Mouse (Mus musculus) left cerebral cortex, adult 8-10 months (tissue): ENCODE results near the gene 1700037H04Rik. TPM values are rescaled to one million over a fixed set of nuclear protein-coding genes. Genes with fewer than 3 reads are reported as not detected.
A peak's percentile ranks its signal among the peaks of the same experiment; 100 is the strongest.

Experiments
- DNase-seq, 2 experiments: peaks; one replicate each; pipeline ENCODE4 v3.0.0; 2022; ENCODE audit warnings: low spot score in 2 of 2
- total RNA-seq, 4 experiments: library from RNA; stranded (reverse); gene quantifications; 2 replicates each; pipeline ENCODE4 v1.2.4; 2022

Gene 1700037H04Rik
- 10 to 100 TPM; 84.5 to 96.9 (median 92.6) TPM for total RNA-seq

DNA sequence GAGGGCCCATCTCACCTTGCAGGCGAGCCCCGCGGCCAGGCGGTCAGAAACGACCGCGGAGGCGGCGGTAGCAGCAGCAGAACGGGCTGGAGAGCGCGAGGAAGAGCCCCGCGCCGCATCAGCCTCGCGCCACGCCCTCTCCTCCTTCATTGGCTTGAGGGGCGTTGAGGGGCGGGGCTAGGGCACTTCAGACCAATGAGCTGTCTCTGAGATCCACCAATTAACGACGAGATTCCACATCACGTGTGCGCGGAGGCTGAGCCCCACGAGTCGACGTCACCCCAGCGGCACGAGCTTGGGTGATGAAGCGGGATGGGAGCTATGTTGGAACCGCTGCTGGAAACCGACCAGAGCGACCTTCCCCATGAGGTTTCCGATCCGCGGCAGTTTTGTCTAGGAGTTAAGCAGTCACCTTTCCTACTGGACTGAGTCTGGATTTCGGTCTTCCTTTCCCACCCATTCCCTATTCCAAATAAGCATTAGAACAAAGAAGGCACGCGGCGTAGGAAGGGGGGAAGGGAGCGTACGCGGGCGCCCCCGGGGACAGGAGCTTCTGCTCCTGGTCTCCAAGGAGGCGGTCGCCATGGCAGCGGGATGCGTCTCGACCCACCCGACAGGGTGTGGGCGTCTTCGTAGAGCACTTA lies at the start of gene 1700037H04Rik:
1700037H04Rik (minus strand) TSS at position 144 of the 644 bp plus-strand sequence.
- peak; percentile 82 to 97 for DNase-seq

DNA sequence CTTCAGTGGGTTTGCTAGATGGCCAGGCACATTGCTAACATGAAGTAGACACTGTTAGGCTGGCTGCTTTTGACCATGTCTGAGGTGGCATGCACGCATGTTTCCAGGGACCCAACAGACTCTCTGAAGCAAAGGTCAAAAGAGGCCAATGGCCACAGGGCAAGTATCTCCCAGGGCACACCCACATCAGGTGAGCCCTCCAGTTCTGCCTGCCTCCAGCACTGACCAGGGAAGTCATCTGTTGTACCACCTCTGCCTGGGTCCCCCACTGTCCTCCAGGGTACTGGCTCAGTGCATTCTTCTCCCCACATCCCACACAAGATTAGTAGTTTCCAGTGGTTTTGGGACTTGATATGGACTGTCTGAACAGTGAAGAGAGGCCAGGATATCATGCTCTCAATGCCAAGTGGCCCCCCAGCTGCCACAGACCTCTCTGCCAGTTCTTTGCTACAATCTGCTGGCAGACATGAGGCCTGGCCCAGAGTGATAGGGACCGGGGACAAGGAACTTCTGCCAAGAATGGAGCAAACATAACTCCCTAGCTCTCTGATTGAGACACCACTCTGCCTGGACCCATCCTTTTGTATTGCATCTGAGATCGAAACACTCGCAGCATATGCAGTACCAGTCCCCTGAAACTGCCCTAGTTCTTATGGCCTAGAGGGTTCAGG lies 49.4 kb upstream of the 1700037H04Rik start:
- no peak for DNase-seq

DNA sequence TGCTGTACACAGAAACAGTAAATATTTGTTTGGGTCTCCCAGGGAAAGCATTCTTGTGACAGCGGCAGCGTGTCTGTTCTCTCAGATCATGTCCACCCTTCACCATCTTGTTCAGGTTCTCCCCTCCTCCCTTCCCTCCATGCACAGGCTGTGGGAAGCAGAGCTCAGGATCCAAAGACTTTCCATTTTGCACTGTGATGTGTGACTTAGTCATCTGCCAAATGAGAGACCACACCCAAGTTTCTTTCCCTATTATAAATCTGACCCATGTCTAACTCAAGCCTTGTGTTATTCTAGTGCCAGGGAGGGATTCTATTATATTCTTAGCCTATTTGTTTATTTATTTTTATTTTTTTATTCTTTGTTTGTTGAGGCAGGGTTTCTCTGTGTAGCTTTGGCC lies 48.5 kb upstream of the 1700037H04Rik start:
- DNase-seq = no peak

DNA sequence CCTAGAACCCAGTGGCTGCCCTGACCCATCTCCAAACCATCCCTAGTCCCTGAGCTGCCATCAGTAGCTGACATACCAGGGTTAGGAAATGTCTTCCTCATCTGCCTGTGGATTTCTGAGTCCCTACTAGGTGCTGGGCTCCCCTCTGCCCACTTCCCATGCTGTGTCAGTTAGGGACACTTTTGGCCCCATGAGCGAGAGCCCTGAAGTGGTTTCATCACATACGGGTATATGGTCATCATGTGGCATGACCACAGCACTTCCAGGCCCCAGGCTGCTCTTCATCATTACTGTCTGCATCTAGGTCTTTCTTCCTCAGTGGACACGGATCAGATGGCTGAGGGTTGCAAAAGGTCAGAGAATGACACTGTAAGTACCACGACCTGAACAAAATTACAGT lies 46.9 kb upstream of the 1700037H04Rik start, which contains the start of gene Ap5s1:
Ap5s1 (plus strand) TSS at position 301 of the 400 bp plus-strand sequence.
- no peak for DNase-seq

DNA sequence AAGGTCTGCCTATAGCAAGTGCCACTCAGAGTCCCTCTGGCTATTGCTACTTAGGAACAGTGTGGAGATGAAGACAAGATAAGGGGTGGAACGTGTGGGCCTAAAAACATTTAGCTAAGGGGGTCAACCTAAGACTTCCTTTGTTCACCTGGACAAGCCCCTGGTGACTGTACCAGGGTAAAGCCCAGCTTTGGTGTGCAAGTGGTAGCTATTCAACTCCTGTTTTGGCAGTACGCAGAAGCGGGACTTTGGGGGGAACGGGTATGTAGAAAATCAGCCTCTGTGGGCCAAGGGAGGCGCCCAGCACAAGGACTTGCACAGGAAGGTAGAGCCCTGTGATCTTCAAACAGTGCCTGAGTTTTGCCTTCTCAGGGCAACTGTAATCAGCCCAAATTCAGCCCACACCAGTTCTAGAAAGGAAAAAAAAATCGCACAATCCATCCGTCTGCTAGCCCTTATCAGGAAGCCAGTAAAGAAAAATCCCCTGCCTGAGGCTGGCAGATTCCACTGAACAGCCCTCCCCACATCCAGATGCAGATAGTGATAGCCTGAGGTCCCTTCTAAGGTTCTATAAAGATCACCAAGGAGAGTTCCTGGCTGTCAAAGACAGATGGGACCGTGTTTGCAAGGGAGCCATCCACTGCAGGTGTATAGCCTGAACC lies 45.8 kb upstream of the 1700037H04Rik start:
- DNase-seq = no peak

DNA sequence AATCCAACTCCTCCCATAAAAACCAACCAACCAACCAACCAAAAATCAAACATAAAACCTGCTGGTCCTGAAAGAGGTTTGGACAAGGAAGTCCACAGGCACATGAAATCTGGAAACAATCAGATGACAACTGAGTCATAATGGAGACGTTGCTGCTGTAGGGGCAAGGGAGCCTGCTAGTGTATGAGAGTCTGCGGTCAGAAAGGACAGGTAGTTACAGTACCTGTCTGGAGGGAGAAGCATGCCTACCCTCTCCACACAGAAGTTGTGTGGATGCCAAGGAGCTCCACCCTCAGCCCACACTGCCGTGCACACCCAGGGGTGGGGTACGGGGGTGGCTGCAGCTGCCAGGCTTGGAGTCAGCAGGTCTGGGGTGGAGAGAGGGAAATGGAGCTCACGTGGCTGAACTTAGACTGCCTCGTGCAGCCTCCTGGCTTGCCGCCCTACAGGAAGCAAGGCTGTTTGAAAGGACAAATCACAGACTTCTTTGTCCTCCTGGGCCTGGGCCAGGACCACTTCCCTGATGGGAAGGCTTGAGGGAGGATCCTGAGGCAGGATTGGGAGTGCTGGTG lies 44.6 kb upstream of the 1700037H04Rik start:
- DNase-seq = peak; percentile 67 to 91

DNA sequence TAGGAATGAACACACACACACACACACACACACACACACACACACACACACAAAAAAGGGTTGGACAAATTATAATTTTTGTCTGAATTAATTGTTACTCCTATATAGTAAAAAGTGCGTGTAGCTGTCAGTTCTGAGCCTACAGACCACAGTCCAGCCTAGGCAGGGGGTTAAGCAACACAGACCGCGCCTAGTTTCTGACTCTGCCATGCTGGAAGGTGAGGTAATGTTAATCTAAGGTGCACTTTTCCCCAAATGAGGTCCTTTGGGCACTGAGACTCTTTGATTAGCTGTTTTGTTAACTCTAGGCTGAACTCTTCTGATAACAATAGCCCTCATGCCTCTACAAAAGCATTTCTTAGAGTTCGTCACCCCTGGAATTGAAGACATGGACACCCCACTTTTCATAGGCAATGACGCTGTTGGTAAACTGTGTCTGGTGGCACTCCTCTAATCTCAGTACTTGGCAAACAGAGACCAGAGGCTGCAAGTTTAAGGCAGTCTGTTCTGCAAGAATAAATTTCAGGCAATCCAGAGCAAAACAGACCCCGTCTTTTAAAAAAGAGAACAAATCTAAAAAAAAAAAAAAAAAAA lies 44.0 kb upstream of the 1700037H04Rik start:
- no peak for DNase-seq

DNA sequence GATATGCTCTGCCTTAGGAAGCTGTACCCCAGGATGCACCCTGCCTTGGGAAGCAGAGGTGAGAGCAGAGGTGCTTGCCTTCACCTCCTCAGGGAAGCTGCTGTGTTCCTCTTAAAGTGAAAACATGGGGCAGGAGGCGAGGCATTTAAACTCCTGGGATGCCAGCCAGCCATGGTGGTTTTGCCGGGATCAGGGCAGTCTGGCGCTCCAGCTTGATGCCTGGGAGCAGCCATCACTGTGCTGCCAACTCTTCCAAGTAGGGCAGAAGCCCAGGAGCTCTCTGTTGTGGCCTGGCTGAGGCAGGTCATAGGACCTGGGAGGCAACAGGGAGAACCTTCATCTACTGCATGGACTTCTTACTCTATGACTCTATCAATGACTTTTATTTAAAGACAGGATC lies 41.4 kb upstream of the 1700037H04Rik start:
- DNase-seq = no peak

DNA sequence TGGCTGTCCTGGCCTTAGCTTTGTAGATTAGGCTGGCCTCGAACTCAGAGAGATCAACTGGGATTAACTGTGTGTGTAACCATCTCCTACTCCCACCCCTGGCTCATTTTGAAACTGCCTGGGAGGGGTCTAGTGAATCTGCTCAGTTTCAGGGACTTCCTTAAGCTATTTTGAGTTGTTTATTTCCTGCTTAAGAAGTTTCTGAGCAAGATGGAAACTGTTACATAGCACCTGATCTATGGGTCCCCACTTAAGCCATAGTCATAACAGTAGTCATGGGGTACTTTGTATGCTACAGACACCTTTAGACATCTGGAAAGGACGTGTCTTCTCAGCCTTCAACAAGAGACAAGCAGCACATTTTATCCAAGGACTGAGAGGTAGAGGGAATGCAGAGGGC lies 40.8 kb upstream of the 1700037H04Rik start:
- DNase-seq = no peak

DNA sequence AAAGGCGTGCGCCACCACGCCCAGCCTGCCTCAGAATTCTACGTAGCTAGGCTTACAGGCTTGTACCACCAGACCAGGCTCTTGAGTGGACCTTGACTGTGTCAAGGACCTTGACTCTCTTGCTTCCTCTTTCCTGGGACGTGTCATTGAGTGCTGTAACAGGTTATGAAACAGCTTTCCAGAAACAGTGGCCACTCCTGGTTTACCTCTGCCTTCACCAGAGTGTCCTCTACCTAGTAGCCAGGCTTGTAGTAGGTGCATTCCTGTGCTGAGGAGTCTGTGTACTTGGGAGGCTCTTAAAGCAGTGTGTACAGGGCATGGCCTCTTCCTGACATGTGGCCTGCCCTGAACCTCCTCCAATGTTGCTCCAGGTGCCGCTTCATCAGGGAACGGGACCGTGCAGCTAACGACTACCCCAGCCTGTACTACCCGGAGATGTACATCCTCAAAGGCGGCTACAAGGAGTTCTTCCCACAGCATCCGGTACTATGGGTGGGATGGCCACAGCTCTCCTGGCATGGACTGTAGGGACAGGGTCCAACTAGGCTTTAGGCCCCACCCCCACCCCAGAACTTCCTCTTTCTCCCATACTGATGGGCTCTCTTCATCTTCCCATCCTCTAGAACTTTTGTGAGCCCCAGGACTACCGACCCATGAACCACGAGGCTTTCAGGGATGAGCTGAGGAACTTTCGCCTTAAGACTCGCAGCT lies 36.9 kb upstream of the 1700037H04Rik start:
- no peak for DNase-seq

DNA sequence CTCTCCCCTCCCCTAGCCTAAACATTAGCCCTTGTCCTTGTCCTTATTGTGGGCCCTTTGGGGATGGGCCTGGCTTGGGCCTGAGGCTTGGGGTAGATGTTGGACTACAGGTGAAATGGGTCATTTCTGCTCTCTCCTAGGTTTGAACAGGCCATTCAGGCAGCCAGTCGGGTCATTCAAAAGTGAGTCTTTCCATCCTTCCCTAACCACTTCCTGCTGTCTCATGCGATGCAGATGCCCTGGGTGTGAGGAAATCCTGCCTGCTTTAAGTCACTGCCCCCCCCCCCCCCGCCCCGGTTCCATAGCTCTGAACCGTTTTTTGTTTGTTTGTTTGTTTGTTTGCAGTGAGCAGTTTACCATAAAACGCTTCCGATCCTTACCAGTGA lies 31.1 kb upstream of the 1700037H04Rik start:
- DNase-seq = no peak

DNA sequence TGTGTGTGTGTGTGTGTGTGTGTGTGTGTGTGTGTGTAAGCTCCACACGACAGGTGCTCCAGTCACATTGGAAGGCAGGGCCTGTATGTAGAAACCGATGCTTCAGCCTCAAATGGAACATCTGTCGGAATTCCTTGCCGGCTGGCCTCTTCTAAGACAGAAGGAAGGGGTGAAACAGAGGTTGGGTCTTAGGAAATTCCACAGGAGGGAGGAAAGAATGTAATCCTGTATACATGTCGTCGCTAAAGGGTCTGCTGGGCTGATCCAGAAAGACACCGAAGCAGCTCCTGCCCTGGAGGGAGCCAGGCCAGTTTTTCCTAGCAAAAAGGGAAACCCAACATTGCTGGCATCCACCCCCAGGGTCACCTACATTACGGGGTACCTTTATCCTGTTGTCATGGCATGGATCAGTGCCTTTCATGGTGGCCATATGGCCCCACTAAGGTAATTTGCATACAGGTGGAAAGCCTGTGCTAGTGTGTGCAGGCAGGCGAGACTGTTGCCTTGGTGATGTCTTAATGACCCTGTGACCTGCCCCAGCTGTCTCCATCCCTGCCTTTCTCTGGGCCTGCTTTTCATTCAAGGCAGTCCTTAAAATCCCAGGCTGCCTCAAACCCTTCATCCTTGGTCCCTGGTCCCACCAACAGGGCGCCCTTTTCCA lies 30.6 kb upstream of the 1700037H04Rik start:
- DNase-seq = no peak

DNA sequence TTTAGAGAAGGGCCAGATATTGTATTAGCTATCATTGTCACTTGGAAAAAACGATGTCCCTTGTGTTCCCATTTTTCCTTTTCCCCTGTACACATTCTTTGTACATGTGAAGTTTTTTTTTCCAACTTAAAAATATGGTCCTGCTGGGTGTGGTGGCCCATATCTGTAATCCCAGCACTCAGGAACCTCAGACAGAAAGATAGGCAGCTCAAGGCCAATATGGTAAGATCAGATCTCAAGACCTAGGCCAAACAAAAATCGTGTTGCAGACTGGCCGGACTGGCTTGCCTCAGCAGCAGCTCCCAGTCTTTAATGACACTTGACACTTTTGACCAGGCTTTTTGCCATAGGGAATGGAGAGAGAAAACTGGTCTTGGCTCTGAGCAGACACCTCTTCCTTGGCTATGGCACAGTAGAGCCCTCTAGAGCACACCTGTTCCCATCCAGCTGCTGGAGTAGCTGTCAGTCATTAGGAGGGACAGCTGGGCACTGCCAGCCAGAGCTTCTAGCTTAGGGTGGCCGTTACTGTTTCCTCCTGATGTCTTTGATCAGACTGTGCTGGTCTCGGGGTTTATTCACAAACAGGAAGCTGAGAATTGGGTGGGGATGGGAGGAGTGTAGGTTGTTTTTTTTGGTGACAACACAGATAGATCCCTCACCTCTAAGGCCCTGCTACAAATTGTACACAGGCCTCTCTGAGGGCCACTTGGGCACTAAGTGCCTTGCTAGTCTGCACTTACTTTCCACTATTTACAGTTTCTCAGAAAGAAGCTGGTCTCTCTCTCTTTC lies 29.8 kb upstream of the 1700037H04Rik start:
- no peak for DNase-seq

DNA sequence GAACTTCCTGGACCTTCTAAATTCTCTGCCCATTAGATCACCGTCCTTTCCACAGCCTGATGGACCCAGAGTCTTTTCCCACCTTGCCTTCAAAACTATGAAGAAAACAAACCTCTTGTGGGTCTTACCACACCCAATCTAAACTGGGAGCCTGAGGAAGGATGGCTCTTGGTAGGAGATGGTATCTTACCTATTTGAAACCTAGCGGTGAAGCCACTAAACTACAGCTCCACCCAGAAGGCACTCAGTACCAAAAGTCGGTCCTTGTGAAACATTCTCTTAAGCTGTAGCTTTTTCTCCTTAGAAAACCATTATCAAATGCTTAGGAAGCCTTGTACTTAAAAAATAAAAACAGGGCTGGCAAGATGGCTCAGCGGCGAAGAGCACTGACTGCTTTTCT lies 28.4 kb upstream of the 1700037H04Rik start:
- DNase-seq = no peak

DNA sequence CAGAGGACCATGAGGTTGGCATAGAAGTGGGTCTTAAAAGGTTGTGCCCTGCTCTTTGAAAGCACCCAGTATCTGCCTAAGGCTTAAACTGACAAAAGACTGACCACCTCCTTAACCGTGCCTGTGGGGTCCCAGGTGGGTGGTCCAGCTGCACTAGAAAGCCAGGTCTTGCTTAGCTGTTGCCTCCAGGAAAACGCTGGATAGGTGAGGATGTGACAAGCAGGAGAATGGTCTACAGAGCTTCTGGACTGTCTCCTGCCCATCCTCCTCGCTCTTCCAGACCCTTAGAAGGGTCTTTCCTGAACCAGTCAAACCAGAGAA lies 27.7 kb upstream of the 1700037H04Rik start:
- DNase-seq = no peak

DNA sequence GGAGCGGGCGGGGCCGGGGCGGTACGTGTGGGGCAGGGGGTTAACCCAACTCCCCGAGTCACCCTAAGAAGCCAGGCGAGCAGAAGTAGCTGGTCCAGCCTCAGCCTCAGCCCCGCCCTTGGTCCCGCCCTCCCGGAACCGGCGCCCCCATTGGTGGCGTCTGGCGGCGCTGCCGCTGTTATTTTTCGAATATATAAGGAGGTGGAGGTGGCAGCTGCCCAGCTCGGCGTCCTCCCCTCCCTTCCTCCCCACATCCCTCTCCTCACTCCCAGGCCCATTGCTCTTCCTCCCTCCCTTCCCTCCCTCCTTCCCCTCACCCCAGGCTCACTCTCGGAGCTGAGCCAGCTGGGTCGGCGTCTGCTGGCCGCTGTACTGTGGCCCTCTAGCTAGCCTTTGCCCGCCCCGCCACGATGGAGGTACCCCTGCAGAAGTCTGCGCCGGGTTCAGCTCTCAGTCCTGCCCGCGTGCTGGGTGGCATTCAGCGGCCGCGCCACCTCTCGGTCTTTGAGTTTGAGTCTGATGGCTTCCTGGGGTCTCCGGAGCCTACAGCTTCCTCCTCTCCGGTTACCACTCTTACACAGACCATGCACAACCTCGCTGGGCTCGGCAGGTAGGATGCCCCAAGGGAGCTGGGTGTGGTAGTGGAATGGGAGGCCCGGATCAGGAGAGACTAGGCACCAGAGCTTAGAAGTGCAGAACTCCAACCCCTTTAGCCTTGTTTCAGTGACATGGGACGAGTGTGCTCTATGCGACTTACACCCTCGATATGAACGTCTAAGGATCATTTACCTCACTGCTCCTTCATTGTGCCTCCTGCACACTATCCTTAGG lies 27.1 kb upstream of the 1700037H04Rik start, which contains the start of the genes Cdc25b and Spef1:
Cdc25b (plus strand) TSS at position 179 of the 831 bp plus-strand sequence.
Spef1 (minus strand) TSS at position 512 of the 831 bp plus-strand sequence.
- peak; percentile 60 to 74 for DNase-seq

DNA sequence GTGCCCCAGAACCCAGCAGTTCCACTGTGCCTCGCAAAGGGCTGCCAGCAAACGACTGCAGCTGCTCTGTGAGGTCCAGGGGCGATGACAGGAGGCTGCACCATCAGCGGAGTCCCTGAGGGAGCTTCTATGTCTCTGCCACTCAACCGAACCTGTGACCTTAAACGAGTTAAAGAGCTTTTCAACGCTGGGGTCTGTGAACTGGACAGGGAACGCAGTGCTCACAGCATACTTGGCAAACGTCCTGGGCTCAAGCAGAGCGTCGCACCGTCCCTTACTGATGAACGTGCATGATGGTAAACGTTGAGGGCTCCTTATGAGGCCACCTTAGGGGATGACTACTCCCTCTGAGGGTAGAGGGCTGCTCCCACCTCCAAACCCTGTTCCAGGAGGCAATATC lies 26.5 kb upstream of the 1700037H04Rik start:
- DNase-seq = no peak

DNA sequence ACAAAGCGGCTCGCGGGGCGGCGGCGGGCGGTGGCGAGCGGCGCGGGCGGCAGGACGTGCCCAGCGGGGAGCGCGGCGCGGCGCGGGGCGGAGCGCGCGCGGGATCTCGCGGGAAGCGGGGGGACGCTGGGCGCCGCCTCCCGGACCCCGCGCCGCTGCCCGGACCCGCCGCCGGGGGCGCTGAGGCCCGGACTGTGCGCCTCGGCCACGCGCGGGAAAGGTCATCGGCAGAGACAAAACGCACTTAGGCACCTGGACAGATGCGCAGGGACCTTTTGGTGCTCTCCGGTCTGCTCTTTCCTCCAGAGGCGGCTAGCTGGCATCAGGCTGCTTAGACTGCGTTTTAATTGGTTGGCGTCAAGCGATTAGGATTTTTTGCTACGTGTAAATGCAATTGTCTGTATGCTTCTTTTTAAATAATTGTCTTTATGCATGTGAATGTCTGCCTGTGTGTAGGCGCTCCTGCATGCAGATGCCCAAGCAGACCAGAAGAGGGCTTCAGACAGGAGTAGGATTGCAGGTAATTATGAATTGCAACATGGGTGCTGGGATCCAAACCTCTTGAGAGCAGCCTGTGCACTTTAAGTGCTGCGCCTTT lies 20.2 kb upstream of the 1700037H04Rik start, which contains the start of gene Cenpb:
Cenpb (minus strand) TSS at position 78 of the 598 bp plus-strand sequence.
- peak; percentile 73 to 77 for DNase-seq
